Mouse (Mus musculus) layer of hippocampus, adult 18-20 months (tissue): ENCODE data around the gene Vmn1r177. TPM values are rescaled to one million over a fixed set of nuclear protein-coding genes. Genes with fewer than 3 reads are reported as not detected.
"Not testable (repeated sequence)": the region's sequence is repeated elsewhere in the genome, so short reads cannot be mapped to it uniquely, and the experiment has no call there.

Source experiments
- DNase-seq, 2 experiments: peaks; one replicate each; pipeline ENCODE4 v3.0.0; 2022; ENCODE audit warnings: low spot score in 2 of 2
- long read RNA-seq: library from polyadenylated mRNA; stranded (forward); transcript quantifications from one replicate; pipeline ENCODE4 v2.0.0, GENCODE M21; 2021
- total RNA-seq, 2 experiments: library from RNA; stranded (reverse); gene quantifications; 2 replicates each; pipeline ENCODE4 v1.2.3; 2021

Gene Vmn1r177
- total RNA-seq, result not detected
- long read RNA-seq, result 0 reads

GRCm38 (mm10) chr7:23866349-23866748, at the start of gene Vmn1r177:
Vmn1r177 (minus strand) TSS chr7:23866449.
- DNase-seq, result not testable (repeated sequence)

DNA sequence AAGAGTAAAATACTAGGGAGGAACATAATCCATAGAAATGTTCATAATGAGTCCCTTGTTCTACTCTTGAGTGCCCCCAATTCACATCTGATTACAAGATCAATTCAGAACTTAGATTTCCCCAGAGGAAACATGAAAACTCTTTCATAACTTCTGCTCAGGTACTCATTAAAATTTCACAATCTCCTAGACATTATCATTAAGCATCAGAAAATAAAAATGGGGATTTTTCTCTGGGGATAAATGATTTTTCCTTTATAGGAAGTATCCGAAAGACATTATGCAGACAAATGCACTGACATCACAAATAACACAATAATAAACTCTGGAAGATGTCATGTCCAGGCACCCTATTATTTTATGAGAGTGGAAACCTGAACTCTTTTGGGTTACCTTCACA, 25.5 kb upstream of the Vmn1r177 start, which contains the start of gene Vmn1r178:
Gene Vmn1r178, plus strand, starts transcription at position 301 of the 400 bp plus-strand sequence.
- DNase-seq, result no peak

DNA sequence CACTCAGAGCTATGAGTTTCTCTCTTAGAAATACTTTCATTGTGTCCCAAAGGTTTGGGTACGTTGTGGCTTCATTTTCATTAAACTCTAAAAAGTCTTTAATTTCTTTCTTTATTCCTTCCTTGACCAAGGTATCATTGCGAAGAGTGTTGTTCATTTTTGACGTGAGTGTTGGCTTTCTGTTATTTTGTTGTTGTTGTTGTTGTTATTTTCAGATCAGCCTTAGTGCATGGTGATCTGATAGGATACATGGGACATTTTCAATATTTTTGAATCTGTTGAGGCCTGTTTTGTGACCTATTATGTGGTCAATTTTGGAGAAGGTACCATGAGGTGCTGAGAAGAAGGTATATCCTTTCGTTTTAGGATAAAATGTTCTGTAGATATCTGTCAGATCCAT, 10.7 kb upstream of the Vmn1r177 start:
- not testable (repeated sequence) for DNase-seq

- not testable (repeated sequence) for DNase-seq
Measured at GRCm38 (mm10) chr7:23837272-23837671, 29.0 kb downstream of the Vmn1r177 start, which contains the start of gene Vmn1r176. Vmn1r176 (minus strand) TSS chr7:23837372.

Other genes with a start within 250 kb of the Vmn1r177 start
- gene Vmn1r171, start 235.7 kb downstream of the Vmn1r177 start, total RNA-seq, result not detected
- gene Vmn1r172, start 208.1 kb downstream of the Vmn1r177 start, total RNA-seq, result not detected
- not detected for gene Vmn1r173, start 165.7 kb downstream of the Vmn1r177 start, total RNA-seq
- not detected for gene Vmn1r174, start 114.2 kb downstream of the Vmn1r177 start, total RNA-seq
- not detected for gene Vmn1r175, start 55.8 kb downstream of the Vmn1r177 start, total RNA-seq
- gene Vmn1r176, start 29.1 kb downstream of the Vmn1r177 start, total RNA-seq, result not detected
- not detected for gene Vmn1r178, start 25.6 kb upstream of the Vmn1r177 start, total RNA-seq
- gene Vmn1r179, start 60.5 kb upstream of the Vmn1r177 start, total RNA-seq, result not detected
- not detected for gene Vmn1r180, start 84.2 kb upstream of the Vmn1r177 start, total RNA-seq
- not detected for gene Vmn1r181, start 108.2 kb upstream of the Vmn1r177 start, total RNA-seq
- not detected for gene V1rd19, start 135.2 kb upstream of the Vmn1r177 start, total RNA-seq
- gene Vmn1r183, start 186.8 kb upstream of the Vmn1r177 start, total RNA-seq, result not detected
- 10 to 100 TPM; 45.3 to 48.6 TPM for gene Zfp180, start 215.5 kb upstream of the Vmn1r177 start, total RNA-seq
- 10 to 100 TPM; 10.6 to 11.2 TPM for gene Zfp112, start 245.9 kb upstream of the Vmn1r177 start, total RNA-seq